Mouse (Mus musculus) brain, adult 2 months (tissue): ENCODE results near the gene Ptpn9.
A peak's percentile ranks its signal among the peaks of the same experiment; 100 is the strongest.
"Not testable (repeated sequence)": the region's sequence is repeated elsewhere in the genome, so short reads cannot be mapped to it uniquely, and the experiment has no call there.

ENCODE experiments used
- DNase-seq: peaks from one replicate; pipeline ENCODE4 v3.0.0; 2011; ENCODE audit warnings: low read depth, low spot score

Gene Ptpn9

GRCm38 (mm10) chr9:56994286-56995197, at the start of gene Ptpn9:
Gene Ptpn9, plus strand, starts transcription at chr9:56994923.
- peak; percentile 93 for DNase-seq

GRCm38 (mm10) chr9:56947481-56947880, 47.2 kb upstream of the Ptpn9 start:
- peak; percentile 79 for DNase-seq

DNA sequence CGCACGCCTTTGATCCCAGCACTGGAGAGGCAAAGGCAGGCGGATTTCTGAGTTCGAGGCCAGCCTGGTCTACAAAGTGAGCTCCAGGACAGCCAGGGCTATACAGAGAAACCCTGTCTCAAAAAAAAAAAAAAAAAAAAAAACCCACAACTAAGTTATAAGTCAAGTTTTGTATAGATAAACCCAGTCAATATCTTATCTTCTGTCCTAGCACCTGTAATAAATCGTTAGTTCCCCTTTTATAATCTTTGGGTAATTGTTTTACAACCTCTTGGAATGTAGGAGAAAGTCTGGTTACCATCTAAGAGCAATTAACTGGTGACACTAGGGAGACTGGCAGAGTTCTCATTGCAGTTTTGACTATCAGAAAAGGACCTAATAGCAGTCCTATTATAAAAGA, 46.0 kb upstream of the Ptpn9 start:
- not testable (repeated sequence) for DNase-seq

DNA sequence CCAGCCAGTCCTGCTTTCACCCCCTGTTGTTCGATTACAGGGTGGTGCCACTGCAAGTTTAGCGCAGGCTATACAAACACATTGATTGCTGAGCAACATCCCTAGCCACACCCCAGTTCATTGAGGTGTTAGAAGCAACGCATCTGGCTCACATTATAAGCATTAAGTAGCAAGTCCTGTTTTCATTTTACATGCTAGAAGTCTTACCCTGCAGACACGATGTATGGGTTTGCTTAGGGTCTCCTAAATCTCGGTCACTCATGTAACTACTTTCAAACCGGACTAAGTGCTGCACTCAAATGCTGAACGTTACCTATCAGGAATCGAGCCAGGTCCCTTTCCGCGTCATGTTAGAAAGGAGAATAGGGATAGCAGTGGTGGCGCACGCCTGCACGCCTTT, 45.0 kb upstream of the Ptpn9 start:
- no peak for DNase-seq

DNA sequence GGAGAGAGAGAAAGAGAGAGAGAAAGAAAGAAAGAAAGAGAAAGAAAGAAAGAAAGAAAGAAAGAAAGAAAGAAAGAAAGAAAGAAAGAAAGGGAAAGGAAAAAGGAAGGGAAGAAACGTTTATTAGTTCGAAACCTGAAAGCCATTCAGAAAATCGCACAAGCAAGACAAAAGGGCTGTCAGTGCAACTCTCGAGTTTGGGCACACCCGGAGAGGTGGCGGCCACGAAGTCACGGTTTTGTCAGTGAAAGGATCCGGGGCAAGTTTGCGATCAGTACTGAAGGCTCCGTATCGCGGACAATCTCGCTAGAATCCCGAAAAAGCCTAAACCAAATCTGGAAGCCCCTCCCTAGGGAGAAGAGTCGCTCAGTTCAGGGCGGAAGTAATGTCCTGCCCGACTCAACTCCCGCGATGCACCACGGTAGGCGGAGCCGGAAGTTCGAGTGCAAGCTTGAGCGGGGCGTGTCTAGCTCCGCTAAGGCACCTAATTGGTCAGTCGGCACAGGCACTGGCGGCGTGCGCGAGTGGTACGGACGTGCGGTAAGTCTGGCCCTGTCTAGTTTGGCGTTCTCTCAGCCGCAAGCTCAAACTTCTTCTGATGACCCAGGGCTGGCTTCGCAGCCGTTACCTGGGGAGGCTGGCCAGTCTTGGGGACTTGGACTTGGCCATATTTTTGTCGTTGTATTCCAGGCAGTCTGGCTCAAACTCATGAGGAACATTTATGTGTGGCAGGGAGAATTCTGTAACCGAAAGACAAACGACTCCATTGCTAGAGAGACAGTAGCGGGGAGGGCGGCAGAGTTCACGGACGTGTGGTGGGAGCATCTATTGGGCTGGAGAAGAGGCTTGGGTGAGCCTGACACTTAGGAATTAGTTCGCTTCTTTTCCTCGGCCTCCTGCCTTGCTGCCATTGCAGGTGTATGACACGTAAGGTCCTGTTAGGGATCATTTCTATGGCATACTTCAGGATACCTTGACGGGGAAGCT, 44.0 kb upstream of the Ptpn9 start, which contains the start of gene Snupn:
Gene Snupn, plus strand, starts transcription at position 465 of the 987 bp plus-strand sequence.
- peak; percentile 99 for DNase-seq

DNA sequence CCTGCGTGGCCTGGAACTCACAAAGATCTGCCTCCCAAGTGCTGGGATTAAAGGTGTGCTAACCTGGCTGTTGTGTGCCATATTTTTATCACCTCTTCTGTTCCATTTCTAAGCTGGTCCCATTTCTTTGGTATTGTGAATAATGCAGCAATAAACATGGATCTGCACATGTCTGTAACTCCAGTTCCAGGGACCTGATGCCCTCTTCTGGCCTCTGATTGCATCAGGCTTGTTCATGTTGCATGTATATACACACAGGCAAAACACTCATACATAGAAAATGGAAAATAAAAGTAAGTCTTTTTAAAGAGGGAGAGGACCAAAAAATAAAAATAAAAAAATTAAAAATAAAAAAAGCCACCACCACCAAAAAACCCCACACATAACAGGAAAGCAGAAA, 41.2 kb upstream of the Ptpn9 start:
- no peak for DNase-seq

DNA sequence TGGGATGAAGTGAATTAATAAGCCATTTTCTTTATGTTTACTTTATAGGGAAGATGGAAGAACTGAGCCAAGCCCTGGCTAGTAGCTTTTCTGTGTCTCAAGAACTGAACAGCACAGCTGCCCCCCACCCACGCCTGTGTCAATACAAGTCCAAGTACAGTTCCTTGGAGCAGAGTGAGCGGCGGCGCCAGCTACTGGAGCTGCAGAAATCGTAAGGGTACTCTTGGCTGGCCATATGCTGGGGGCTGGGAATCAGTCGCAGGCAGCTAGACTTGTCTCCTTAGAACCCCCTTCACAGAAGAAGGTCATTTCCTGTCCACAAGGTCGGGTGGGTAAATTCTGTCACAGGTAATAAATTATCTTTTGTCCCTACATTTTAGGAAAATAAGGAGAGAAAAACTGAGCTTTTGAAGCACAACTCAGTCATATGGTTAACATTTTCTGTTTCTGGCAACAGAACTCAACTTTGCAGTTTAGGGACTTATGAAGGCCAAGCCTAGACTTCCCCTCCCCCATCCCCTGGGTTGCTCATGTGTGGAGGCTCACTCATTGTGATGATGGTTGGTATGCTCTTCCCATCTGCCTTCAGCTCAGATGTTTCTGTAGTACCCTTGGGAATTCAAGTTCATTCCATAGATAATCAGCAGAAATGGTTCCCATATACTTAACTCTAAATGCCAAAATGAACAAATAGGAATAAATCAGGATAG, 37.6 kb upstream of the Ptpn9 start:
- no peak for DNase-seq

GRCm38 (mm10) chr9:56958689-56959088, 36.0 kb upstream of the Ptpn9 start:
- DNase-seq: no peak

DNA sequence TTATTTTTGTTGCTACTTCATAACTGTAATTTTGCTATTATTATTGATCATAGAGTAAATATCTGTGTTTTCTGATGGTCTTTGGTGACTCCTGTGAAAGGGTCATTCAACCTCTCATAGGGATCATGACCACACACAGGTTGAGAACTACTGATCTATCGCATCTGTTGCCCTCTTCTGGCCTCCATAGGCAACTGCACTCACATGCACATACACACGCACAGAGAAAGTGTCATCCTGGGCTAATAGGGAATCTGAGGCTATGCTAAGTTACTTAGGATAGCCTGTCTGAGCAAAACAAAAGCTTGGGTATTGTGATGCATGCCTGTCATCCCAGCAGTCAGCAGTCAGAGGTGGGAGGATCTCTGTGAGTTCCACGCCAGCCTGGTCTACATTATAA, 33.1 kb upstream of the Ptpn9 start:
- DNase-seq: no peak

DNA sequence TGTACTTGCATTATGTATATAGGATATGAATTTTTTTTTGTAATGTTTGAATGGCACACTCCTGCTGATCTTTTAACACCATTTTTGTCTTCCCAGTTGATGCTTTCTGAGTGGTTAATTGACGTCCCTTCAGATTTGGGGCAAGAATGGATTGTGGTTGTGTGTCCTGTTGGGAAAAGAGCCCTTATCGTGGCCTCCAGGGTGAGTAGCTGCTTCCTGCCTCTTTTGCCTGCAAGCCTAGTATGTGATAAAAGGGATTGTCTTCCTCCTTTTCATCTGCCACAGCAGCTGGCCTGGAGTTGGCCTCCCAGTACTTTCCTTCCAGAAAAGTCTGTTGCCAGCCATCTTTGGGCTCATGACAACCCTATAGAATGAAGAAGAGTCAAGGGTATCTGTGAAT, 24.6 kb upstream of the Ptpn9 start:
- DNase-seq: no peak

DNA sequence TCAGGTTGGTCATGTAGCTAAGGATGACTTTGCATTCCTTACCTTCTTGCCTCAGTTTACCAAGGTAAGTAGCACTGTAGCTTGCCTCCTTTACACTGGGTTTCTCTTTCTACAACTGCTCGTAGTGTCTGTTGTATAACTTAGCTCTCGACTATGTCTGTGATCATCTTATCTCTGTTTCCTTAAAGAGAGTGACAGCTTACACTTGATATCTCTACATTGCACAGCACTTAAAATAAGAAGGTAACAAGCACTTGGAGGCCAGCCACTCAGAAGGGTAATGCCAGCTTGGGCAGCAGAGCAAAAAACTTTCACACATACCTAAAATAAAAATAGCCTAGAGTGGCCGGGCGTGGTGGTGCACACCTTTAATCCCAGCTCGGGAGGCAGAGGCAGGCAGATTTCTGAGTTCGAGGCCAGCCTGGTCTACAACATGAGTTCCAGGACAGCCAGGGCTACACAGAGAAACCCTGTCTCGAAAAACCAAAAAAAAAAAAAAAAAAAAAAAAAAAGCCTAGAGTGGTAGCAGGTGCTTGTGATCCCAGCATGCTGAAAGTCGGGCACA, 20.7 kb upstream of the Ptpn9 start:
- no peak for DNase-seq

- no peak for DNase-seq
Measured at GRCm38 (mm10) chr9:56975199-56975598, 19.5 kb upstream of the Ptpn9 start.

DNA sequence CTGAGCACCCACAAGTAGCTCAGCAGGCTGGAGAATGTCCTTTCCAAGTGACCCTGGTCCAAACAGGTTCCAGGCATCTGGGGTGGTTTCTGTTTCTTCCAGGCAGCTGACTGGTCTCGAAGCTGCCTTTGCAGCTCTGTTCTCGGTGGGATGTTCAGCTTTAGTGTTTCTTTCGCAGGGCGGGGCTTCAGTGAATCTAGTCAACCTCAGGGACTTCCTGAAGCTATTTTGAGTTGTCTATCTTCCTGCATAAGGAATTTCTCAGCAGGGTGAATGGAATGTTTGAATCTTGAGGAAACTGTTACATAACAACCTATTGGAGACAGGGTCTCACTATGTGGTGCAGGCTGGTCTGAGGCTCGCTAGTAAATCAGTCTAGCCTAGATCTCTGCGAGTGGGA, 14.5 kb upstream of the Ptpn9 start:
- DNase-seq: no peak

DNA sequence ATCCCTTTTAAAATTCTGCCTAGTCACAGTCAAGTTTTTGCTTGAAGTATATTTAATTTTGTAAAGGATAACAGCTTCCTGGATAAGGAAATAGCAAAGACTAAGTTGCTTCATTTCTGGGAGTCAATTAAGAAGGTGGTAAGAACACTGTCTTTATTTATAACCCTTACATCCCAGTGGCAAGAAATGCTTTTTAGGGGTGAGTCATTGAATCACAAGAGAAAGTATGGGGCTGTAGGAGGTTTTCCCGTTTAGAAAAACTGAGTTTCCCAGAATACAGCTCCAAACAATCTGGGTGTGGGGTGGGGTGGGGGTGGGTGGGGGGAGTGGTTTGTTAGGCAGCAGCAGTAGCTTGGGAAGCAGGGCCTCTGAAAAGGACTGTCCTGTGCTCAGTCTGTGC, 13.2 kb upstream of the Ptpn9 start:
- peak; percentile 78 for DNase-seq

GRCm38 (mm10) chr9:56995198-56996027, 690 bp downstream of the Ptpn9 start:
- peak; percentile 67 for DNase-seq

DNA sequence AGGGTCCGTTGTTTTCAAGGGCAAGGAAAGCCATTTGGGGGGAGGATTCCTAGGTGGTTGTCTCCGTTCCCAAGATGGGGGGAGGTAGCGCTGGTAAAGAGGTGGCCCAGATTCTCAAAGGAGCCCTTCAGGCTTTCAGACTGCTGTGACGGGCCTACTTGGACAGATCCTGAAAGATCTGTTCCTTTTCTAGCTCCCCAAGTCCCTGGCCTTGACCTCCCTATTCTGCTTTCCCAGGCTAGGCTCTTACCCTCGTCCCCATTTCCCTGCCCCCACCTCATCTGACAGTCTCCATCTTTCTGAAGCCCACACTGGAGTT, 1.3 kb downstream of the Ptpn9 start:
- DNase-seq: peak; percentile 48

DNA sequence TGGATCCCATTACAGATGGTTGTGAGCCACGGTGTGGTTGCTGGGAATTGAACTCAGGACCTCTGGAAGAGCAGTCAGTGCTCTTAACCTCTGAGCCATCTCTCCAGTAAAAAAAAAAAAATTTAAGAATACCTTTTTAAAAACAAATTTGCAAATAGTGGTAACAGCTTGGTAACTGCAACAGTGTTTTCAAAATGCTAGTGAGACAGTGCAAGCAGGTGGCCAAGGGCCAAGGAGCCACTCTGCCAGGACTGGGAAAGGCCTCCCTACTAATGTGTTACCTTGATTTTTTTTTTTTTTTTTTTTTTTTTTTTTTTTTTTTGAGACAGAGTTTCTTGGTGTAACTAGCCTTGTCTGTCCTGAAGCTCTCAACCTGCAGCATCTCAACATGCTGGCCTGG, 2.5 kb downstream of the Ptpn9 start:
- peak; percentile 7 for DNase-seq

GRCm38 (mm10) chr9:57003011-57003410, 8.3 kb downstream of the Ptpn9 start:
- DNase-seq: no peak

DNA sequence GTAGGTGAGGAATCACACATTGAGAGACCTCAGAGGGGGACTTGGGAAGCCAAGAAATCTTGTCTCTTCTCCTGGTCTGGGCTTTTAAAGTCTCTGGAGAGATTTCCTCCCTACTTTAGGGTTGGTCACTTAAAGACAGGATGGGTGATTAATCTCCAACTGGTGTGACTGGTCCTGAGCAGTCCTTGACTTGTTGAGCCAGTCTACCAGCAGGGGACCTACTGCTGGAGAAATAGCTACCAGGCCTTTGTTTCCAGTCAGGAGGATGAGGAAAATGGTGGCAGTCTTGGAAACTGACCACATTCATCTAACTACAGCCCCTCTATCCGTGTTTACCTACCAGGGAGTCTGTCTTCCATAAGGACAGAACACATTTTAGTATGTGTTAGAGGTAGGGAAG, 17.7 kb downstream of the Ptpn9 start:
- no peak for DNase-seq

- DNase-seq: no peak
Measured at GRCm38 (mm10) chr9:57012895-57013294, 18.2 kb downstream of the Ptpn9 start.

DNA sequence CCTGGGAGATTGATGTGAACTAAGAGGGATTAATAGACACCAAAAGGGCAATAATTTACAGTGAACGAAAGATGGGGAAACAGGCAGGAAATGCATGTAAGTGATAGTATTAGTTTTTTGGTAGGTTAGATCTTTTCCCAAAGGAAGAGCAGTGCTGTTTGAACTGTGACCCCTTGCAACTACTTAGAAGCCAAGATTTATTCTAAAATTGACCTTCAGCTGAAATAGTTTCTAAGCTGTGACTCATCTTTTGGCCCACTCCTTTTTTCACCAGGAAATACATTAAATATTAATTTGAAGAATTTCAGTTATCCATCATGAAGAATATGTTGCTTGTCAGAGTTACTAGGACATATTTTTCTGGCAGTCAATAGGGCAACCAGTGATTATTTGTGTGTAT, 19.0 kb downstream of the Ptpn9 start:
- DNase-seq: no peak
